Mouse (Mus musculus) lung, embryonic 14.5 days (tissue): ENCODE results near the gene Aasdh. TPM values are rescaled to one million over a fixed set of nuclear protein-coding genes. Genes with fewer than 3 reads are reported as not detected.

Experiments used
- ATAC-seq: fragments of 200-750 bp; cut with Nextera tagmentation; 2 replicates; pipeline ENCODE4 v1.8.0; 2017; ENCODE audit warnings: mild to moderate bottlenecking, moderate TSS enrichment, moderate library complexity; ENCODE audit not compliant: insufficient read depth
- DNase-seq: peaks from one replicate; pipeline ENCODE4 v3.0.0-alpha.2; 2015
- H3K27ac ChIP-seq: fragments of 300-500 bp; sonication (generic); 2 replicates; pipeline ENCODE4 v1.5.1; 2014; ENCODE audit warnings: low read depth, mild to moderate bottlenecking, moderate library complexity
- H3K27me3 ChIP-seq: fragments of 300-500 bp; sonication (generic); 2 replicates; pipeline ENCODE4 v1.6.1; 2014; ENCODE audit warnings: low read length, control low read depth; ENCODE audit not compliant: insufficient read depth
- H3K36me3 ChIP-seq: fragments of 300-500 bp; sonication (generic); 2 replicates; pipeline ENCODE4 v1.6.1; 2014; ENCODE audit warnings: control low read depth; ENCODE audit not compliant: insufficient read depth
- H3K4me1 ChIP-seq: fragments of 300-500 bp; sonication (generic); 2 replicates; pipeline ENCODE4 v1.6.1; 2014; ENCODE audit warnings: antibody characterized with exemption, control low read depth; ENCODE audit not compliant: insufficient read depth
- H3K4me2 ChIP-seq: fragments of 300-500 bp; sonication (generic); 2 replicates; pipeline ENCODE4 v1.6.1; 2014; ENCODE audit warnings: mild to moderate bottlenecking
- H3K4me3 ChIP-seq: fragments of 300-500 bp; sonication (generic); 2 replicates; pipeline ENCODE4 v1.5.1; 2014; ENCODE audit warnings: low read depth, low read length
- H3K9ac ChIP-seq: fragments of 300-500 bp; sonication (generic); 2 replicates; pipeline ENCODE4 v1.6.1; 2014
- H3K9me3 ChIP-seq: fragments of 300-500 bp; sonication (generic); 2 replicates; pipeline ENCODE4 v1.6.1; 2016; ENCODE audit warnings: low read depth, low read length, control low read depth
- CTCF ChIP-seq: IDR thresholded peaks from 2 replicates; pipeline ENCODE4 v1.5.1; 2016; ENCODE audit warnings: antibody characterized with exemption, low read depth
- WGBS: fragments of 180-500 bp; shearing (Covaris S2); extraction: QIAGEN DNeasy Blood & Tissue Kit; methylation state at CpG from one replicate; pipeline ENCODE4 v1.1.7; 2014; 5-methylcytosine and 5-hydroxymethylcytosine counted together
- polyA plus RNA-seq: library from polyadenylated mRNA; unstranded; fragments of >200 nt; fragmentation: Nextera tagmentation; extraction: Ambion mirVana; gene quantifications from 2 replicates; pipeline ENCODE4 v1.2.1, GENCODE M21; 2014

Gene Aasdh
- polyA plus RNA-seq, 1 experiment from 2014 or later, result 20.4 TPM

- H3K4me2 ChIP-seq, result peak overlapping the region; percentile 85
- no peaks in the 10 kb centered on the region for H3K9me3 ChIP-seq
- peaks cover 15% of the 10 kb centered on the region for H3K4me1 ChIP-seq
- no peak for ATAC-seq
- peak; percentile 61 for DNase-seq
- no peak for TF ChIP-seq CTCF
- under 1% methylated on average over 24 of the region's 24 CpGs for WGBS
- peak overlapping the region; percentile 78 for H3K4me3 ChIP-seq
- no peaks in the 10 kb centered on the region for H3K27me3 ChIP-seq
- H3K36me3 ChIP-seq, result peaks cover 24% of the 10 kb centered on the region; the same call in 1 of the 2 replicates
- peak overlapping the region; percentile 79 for H3K9ac ChIP-seq
- peak overlapping the region; percentile 89 for H3K27ac ChIP-seq
Measured at GRCm38 (mm10) chr5:76950343-76951105, 45.2 kb upstream of the Aasdh start.

GRCm38 (mm10) chr5:76947758-76948157 lies 42.4 kb upstream of the Aasdh start:
- Histone ChIP-seq H3K4me3 (no peak overlapping the region), H3K27ac (no peak overlapping the region), H3K9me3 (no peaks in the 10 kb centered on the region), H3K4me2 (0 out of 2 replicates have a peak overlapping the region, but pooled peaks have one; percentile 15), H3K36me3 (peaks cover 17% of the 10 kb centered on the region; the same call in 1 of the 2 replicates), H3K27me3 (no peaks in the 10 kb centered on the region), H3K4me1 (peaks cover 14% of the 10 kb centered on the region), H3K9ac (no peak overlapping the region)
- no peak for TF ChIP-seq CTCF
- DNase-seq (no peak), ATAC-seq (no peak)
- WGBS, result 83% methylated on average over 4 of the region's 4 CpGs

GRCm38 (mm10) chr5:76947142-76947541 lies 41.8 kb upstream of the Aasdh start:
- no peak for TF ChIP-seq CTCF
- no peaks in the 10 kb centered on the region for H3K9me3 ChIP-seq
- H3K27me3 ChIP-seq, result no peaks in the 10 kb centered on the region
- H3K4me2 ChIP-seq, result no peak overlapping the region
- H3K27ac ChIP-seq, result no peak overlapping the region
- H3K9ac ChIP-seq, result no peak overlapping the region
- H3K4me1 ChIP-seq, result peaks cover 11% of the 10 kb centered on the region
- DNase-seq (no peak), ATAC-seq (no peak)
- peaks cover 17% of the 10 kb centered on the region; the same call in 1 of the 2 replicates for H3K36me3 ChIP-seq
- 81% methylated on average over 4 of the region's 4 CpGs for WGBS
- no peak overlapping the region for H3K4me3 ChIP-seq

GRCm38 (mm10) chr5:76945678-76946033 lies 40.3 kb upstream of the Aasdh start:
- TF ChIP-seq CTCF, result no peak
- Histone ChIP-seq H3K4me2 (no peak overlapping the region), H3K36me3 (peaks cover 24% of the 10 kb centered on the region), H3K9me3 (no peaks in the 10 kb centered on the region), H3K4me3 (no peak overlapping the region), H3K4me1 (peaks cover 11% of the 10 kb centered on the region), H3K9ac (no peak overlapping the region), H3K27ac (no peak overlapping the region), H3K27me3 (no peaks in the 10 kb centered on the region)
- DNase-seq (no peak), ATAC-seq (no peak)
- WGBS, result 79% methylated on average over 2 of the region's 2 CpGs

- H3K4me2 ChIP-seq, result no peak overlapping the region
- H3K4me1 ChIP-seq, result peaks cover 11% of the 10 kb centered on the region
- no peaks in the 10 kb centered on the region for H3K27me3 ChIP-seq
- no peak for TF ChIP-seq CTCF
- no peak for ATAC-seq
- WGBS, result 54% methylated on average over 6 of the region's 6 CpGs
- no peaks in the 10 kb centered on the region for H3K9me3 ChIP-seq
- H3K36me3 ChIP-seq, result peaks cover 29% of the 10 kb centered on the region
- H3K9ac ChIP-seq, result no peak overlapping the region
- DNase-seq, result no peak
- no peak overlapping the region for H3K4me3 ChIP-seq
- no peak overlapping the region for H3K27ac ChIP-seq
Measured at GRCm38 (mm10) chr5:76944965-76945677, 39.8 kb upstream of the Aasdh start.

- Histone ChIP-seq H3K9ac (no peak overlapping the region), H3K36me3 (peaks cover 26% of the 10 kb centered on the region), H3K4me1 (no peaks in the 10 kb centered on the region), H3K27me3 (no peaks in the 10 kb centered on the region), H3K4me3 (no peak overlapping the region), H3K4me2 (no peak overlapping the region), H3K9me3 (no peaks in the 10 kb centered on the region), H3K27ac (no peak overlapping the region)
- no peak for TF ChIP-seq CTCF
- no peak for DNase-seq
- ATAC-seq, result no peak
- 89% methylated on average over 4 of the region's 4 CpGs for WGBS
Measured at GRCm38 (mm10) chr5:76942505-76942904, 37.2 kb upstream of the Aasdh start.

GRCm38 (mm10) chr5:76941975-76942374 lies 36.7 kb upstream of the Aasdh start:
- ATAC-seq (no peak), DNase-seq (no peak)
- WGBS, result 80% methylated on average over 4 of the region's 4 CpGs
- Histone ChIP-seq H3K27me3 (no peaks in the 10 kb centered on the region), H3K36me3 (peaks cover 26% of the 10 kb centered on the region), H3K4me3 (no peak overlapping the region), H3K27ac (no peak overlapping the region), H3K4me2 (no peak overlapping the region), H3K9ac (no peak overlapping the region), H3K9me3 (no peaks in the 10 kb centered on the region), H3K4me1 (no peaks in the 10 kb centered on the region)
- no peak for TF ChIP-seq CTCF
